Mouse (Mus musculus): Measurements from ENCODE around the gene Pakap.

- TF ChIP-seq CTCF (IDR thresholded peaks at IDR 0.05; ENCODE audit: low read depth, low read length) (no peak), POLR2A (IDR thresholded peaks at IDR 0.05; ENCODE audit: extremely low read depth, insufficient read depth, low read length) (no peak)
Measured at GRCm38 (mm10) chr4:57674351-57674750, 106.4 kb downstream of the Pakap start.

Data from liver, adult 2 months (tissue).